Mouse (Mus musculus) left cerebral cortex, adult 2 months (tissue): Measurements from ENCODE around the gene Klf16. TPM values are rescaled to one million over a fixed set of nuclear protein-coding genes. Genes with fewer than 3 reads are reported as not detected.

Experiments used
- DNase-seq, 2 experiments: peaks; one replicate each; pipeline ENCODE4 v3.0.0; 2021 to 2022; ENCODE audit warnings: low spot score in 2 of 2, mixed read lengths in 1 of 2; ENCODE audit errors: extremely low spot score in 1 of 2
- H3K27ac ChIP-seq: fragments of 200-600 bp; 2 replicates; pipeline ENCODE4 v1.8.1; 2022
- H3K4me3 ChIP-seq: fragments of 200-600 bp; 2 replicates; pipeline ENCODE4 v1.8.1; 2022
- CTCF ChIP-seq: fragments of 200-600 bp; IDR thresholded peaks from 2 replicates; pipeline ENCODE4 v1.8.1; 2022; ENCODE audit warnings: antibody characterized with exemption, mild to moderate bottlenecking, moderate library complexity
- intact Hi-C: fragments of 180-260 bp; cut with DNase I; formaldehyde crosslinking; loops from one replicate; pipeline ENCODE4 v1.15.1; 2025
- total RNA-seq, 2 experiments: library from RNA; stranded (reverse); gene quantifications; 2 replicates each; pipeline ENCODE4 v1.2.3; 2021

The Klf16 gene
- total RNA-seq, 2 experiments from 2014 or later = 48.2 to 59.7 TPM

DNA sequence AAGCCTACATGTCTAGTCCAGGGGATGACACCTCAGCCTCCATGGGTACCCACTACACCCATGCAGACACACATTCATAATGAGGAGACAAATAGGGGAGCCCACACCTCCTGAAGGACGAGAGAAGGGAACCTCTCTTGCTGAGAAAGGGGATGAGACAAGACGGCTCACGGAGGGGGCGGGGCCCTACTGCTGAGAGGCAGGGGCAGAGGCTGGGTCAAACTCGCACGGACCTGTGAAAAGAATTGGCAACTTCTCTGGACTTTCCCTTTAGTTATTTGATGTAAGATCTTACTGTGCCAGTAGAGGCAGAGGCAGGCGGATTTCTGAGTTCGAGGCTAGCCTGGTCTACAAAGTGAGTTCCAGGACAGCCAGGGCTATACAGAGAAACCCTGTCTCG is 24.8 kb downstream of the Klf16 start:
- Histone ChIP-seq H3K4me3 (no peak overlapping the region), H3K27ac (no peak overlapping the region)
- TF ChIP-seq CTCF = no peak
- intact Hi-C loops = no loop called here
- no peak for DNase-seq

DNA sequence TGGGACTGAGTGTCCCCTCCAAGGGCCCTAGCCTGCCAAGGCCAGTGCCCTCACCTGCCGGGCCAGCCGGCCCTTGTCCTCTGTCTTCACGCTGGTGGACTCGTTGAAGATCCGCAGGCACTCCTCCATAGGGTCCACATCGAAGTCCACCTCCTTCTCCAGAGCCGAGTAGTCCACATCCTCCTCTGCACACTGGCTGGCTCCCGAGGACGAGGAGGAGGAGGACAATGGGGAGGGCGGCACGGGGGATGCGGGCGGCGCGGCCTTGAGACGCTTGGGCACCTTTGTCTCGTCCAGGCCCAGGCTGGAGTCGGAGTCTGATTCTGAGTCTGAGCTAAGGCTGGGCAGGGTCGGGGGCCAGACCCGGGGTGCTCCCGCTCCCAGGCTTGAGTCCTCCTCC is 27.8 kb downstream of the Klf16 start:
- no peak for DNase-seq
- TF ChIP-seq CTCF = no peak
- intact Hi-C loops = no loop called here
- Histone ChIP-seq H3K27ac (no peak overlapping the region), H3K4me3 (no peak overlapping the region)

DNA sequence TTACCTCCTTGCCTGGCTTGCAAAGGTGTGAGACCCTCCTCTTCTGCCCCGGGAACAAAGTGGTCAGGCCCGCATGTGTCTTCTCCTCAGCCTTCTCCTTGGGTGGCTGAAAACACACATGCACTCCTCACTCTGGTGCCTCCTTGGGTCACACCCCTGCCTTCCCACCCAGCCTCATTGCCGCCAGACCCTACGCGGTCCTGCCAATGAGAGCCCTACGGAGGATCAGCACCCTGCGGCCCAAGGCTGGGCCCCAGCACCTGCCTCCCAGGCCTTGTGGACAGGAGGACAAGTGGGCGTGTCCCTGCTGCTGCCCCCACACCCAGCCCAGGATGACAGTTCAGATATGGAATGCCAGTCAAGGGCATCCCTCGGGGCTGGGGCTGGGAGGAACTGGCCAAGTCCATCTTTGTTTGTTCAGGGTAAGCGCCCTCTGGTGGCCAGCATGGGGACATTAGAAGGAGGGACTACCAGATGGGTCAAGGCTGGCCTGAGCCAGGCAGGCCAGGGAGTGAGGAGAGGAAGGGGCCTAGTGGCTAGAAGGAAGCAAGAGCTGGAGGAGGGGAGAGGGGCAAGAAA is 28.6 kb downstream of the Klf16 start:
- Histone ChIP-seq H3K4me3 (no peak overlapping the region), H3K27ac (no peak overlapping the region)
- peak; percentile 81 for TF ChIP-seq CTCF
- peak in 1 of 2 experiments; percentile 57 for DNase-seq
- intact Hi-C loops = loop anchor here (1.0 kb wide), 1 partner anchor 102 kb away; no protein-coding TSS in a partner anchor

DNA sequence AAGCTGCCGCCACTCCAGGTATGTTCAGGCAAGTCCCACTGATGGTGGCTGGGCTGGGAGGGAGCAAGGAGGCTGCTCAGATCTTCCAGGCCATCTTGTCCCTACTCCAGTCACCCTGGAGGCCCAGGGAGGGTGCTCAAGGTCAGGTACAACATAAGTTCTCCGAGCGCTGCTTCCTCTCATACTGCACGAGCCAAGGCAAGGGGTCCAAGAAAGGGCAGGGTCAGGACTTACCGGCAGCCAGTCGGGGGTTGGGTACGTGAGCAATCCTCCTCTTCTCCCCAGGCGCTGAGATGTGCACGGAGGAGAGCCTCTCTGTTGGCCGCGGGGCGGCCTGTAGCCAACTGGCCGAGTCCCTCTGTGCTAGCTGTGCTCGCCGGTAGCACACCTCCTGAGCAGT is 29.6 kb downstream of the Klf16 start:
- intact Hi-C loops = no loop called here

DNA sequence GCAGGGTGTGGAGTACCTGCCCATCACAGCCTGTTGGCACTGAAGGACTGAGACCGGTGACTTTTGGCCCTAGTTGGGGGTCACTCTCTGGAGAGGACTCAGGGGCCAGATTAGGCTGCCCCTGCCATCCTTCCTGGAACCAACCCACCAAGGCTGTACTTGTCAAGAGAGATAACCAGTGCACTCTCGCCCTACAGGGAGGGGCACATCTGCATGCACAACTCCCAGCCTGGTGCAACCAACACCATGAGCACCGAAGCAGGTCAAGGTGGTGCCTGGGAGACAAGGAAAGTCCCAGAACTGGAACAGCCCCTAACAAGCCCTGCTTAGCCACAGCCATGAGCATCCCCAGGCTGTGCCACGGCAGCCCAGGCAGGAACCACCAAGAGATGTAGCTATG is 30.2 kb downstream of the Klf16 start:
- Histone ChIP-seq H3K27ac (no peak overlapping the region), H3K4me3 (no peak overlapping the region)
- no peak for DNase-seq
- intact Hi-C loops = no loop called here
- no peak for TF ChIP-seq CTCF

More for the DNA sequence above, 29.6 kb downstream of the Klf16 start:
- DNase-seq = no peak
- TF ChIP-seq CTCF = no peak
- no peak overlapping the region for H3K27ac ChIP-seq
- no peak overlapping the region for H3K4me3 ChIP-seq

DNA sequence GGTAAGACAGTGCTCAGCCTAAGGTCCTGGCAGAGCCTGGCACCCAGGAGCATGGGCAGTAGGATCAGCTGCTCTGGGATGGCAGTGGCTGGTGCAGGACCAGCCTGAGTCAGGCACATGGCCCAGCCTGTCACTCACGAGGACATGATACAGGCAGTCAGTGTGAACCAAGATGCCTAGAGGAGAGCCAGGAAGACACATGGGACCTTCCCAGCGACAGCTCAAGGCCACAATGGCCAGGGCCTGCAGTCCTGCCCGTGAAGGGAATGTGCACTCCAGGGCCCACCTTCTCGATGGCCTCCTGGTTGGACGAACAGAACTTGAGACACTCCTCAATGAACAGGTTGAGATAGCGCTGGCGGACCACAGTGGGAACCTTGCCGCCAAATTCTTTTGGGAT is 31.5 kb downstream of the Klf16 start:
- intact Hi-C loops = no loop called here
- Histone ChIP-seq H3K27ac (no peak overlapping the region), H3K4me3 (no peak overlapping the region)
- no peak for DNase-seq
- no peak for TF ChIP-seq CTCF

DNA sequence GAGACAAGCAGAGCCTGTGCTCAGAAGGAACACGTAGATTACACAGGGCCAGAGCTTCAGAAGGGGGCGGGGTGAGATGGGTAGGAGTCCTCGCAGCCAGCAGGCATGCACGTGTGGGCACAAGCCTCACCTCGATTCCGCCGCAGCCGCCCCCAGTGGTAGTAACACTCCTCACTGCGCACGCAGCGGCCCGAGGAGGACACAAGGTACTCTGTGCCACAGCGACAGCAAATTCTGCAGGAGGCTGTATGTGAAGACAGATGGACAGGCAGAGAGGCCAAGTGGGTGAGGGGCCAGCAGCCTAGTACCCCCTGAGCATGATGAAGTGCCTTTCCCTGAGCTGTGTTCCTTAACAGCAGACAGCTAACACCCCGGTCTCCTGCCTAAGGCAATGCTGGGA is 33.2 kb downstream of the Klf16 start:
- no peak for TF ChIP-seq CTCF
- no peak overlapping the region for H3K27ac ChIP-seq
- no peak overlapping the region for H3K4me3 ChIP-seq
- DNase-seq = no peak
- intact Hi-C loops = no loop called here

DNA sequence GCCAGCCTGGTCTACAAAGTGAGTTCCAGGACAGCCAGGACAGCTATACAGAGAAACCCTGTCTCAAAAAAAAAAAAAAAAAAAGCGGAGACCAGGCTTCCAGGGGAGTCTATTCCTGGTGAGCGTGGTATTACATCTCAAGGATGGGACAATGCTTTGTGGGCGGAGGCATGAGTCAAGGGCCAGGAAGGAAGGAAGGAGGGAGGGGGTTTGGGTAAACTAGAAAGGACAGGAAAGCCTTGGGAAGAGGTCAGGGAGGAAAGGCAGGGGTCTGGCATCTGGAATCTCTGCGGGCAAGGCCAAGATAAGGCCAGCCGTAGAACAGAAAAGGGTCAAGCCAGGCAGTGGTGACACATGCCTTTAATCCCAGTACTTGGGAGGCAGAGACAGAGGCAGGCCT is 37.6 kb downstream of the Klf16 start:
- intact Hi-C loops = no loop called here
- Histone ChIP-seq H3K4me3 (no peak overlapping the region), H3K27ac (no peak overlapping the region)
- no peak for TF ChIP-seq CTCF
- DNase-seq = no peak

DNA sequence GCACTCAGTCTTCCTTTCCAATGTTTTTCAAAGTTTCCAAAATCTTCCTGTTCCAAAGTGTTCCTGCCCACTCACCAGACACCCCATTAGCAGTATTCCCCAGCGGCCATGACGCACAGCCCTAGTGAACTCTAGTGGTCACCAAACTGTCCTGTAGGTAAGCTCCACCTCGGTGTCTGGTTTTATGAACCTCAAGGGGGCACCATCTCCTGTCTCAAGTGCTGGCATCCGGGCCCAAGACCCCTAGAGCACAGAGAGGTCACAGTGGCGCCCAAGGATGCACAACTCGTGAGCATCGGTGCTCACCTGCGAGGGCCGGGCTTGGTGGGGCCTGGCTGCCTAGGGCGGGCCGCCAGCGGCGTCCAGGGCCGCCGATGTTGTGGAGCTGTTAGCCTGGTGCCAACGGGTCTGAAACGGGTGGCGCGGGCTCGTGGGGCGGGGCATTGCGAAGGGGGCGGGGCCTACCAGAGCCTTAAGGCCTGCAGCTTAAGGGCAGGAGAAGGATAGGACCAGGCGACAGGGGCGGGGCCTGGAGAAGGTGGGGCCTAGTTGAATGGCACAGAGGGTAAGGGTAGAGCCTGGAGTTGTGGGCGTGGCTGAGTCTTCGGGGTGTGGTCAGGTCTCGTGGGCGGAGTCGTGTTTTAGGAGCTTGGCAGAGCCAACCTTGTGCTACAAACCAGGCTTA is 38.3 kb downstream of the Klf16 start, which contains the start of gene Atp8b3:
Gene Atp8b3, minus strand, starts transcription at position 415 of the 685 bp plus-strand sequence.
- H3K4me3 ChIP-seq = no peak within 1 kb of the TSS
- intact Hi-C loops = no loop called here
- no peak within 1 kb of the TSS for H3K27ac ChIP-seq
- no peak for TF ChIP-seq CTCF
- DNase-seq = no peak

DNA sequence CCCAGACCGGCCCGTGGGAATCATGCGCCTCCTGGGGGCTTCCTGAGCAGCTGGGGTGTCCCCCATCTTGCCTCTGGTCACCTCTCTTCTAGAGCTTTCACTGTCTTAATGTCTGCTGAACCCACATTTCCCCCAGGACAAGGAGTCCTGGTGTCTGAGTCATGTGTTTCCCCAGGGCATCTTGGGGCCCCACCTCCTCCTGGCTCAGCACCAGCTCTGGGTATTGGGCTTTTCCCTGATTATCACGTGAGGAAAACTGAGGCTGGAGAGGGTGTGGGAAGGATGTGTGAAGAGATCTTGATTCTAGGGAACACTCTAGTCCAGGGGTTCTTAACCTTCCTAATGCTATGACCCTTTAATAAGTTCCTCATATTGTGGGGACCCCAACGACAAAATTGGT is 38.9 kb downstream of the Klf16 start:
- intact Hi-C loops = no loop called here
- no peak for TF ChIP-seq CTCF
- no peak for DNase-seq

DNA sequence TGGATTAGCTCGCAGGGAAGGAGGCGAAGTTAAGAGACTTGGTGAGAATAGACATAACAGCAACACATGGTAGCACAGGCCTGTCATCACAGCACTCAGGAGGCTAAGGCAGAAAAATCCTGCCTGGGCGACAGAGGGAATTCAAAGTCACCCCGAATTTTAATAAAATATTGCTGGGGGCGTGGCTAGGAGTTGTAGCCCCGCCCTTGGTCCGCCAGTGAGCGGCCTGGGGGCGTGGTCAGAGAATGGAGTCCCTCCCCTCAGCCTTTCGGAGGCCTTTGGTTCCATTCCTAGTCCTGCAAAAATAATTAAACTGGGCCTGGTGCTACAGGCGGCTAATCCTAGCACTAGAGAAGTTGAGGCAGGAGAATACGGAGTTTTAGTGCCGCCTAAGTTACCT is 41.4 kb downstream of the Klf16 start:
- H3K27ac ChIP-seq = no peak overlapping the region
- intact Hi-C loops = no loop called here
- H3K4me3 ChIP-seq = no peak overlapping the region
- no peak for TF ChIP-seq CTCF
- DNase-seq = no peak

More for the DNA sequence above, 38.9 kb downstream of the Klf16 start:
- Histone ChIP-seq H3K27ac (no peak overlapping the region), H3K4me3 (no peak overlapping the region)

DNA sequence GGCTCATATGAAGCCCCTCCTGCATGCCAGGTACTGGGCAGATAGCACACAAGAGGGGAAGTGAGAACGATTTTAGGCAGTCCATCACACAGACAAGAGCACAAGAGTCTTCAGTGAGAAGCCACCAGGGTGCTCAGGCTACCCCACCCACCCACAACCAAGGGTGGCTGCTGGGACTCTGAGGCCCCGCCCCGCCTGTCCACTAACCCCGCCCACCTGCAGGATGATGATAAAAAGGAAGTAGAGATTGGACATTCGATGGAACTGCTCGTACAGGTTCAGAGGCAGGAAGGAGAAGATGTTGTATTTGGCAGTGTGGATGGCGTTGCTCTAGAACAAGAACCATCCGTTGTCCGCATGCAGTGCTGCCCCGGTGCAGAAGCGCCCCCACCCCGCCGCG is 42.0 kb downstream of the Klf16 start:
- TF ChIP-seq CTCF = no peak
- intact Hi-C loops = no loop called here
- Histone ChIP-seq H3K4me3 (no peak overlapping the region), H3K27ac (no peak overlapping the region)
- no peak for DNase-seq

DNA sequence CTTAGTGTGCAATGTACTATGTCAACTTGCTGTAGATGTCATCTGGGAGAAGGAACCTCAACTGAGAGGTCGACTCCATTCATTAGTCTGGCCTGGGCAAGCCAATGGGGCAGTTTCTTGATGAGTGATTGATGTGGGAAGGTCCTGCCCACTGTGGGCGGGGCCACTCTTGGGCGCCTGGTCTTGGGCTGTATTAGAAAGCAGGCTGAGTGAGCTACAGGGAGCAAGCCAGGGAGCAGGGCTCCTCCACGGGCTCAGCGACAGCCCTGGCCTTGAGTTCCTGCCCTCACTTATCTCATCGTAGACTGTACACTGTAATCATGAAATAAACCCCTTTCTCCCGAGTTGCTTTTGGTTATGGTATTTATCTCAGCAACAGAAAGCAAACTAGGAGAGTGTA is 43.4 kb downstream of the Klf16 start:
- TF ChIP-seq CTCF = no peak
- DNase-seq = no peak
- Histone ChIP-seq H3K27ac (no peak overlapping the region), H3K4me3 (no peak overlapping the region)
- intact Hi-C loops = no loop called here
